Mouse (Mus musculus): ENCODE results near the gene C8a. TPM values are rescaled to one million over a fixed set of nuclear protein-coding genes. Genes with fewer than 3 reads are reported as not detected.

Gene C8a
- polyA plus RNA-seq, 1 experiment from 2014 or later = not detected

DNA sequence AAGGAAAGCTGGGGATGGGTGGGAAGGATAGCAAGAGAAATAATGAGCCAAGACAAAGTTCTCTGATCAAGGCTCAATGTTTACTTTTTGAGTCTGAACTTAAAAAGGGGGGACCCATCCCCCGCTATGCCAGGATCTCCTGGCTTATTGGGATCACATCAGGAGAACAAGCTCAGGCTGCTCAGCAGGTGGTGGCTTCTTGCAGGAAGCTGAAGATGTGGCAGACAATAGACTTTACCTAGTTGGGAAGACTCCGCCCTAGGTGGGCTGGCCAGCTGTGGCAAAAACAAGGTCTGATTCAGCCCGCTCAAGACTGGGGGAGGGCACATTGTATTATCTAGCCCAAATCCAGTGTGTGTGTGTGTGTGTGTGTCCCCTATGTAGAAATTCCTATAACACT is 74.6 kb downstream of the C8a start:
- Histone ChIP-seq H3K4me3 (no peak overlapping the region), H3K4me1 (peaks cover 4% of the 10 kb centered on the region; the same call in 1 of the 2 replicates), H3K9ac (no peak overlapping the region), H3K27ac (no peak overlapping the region), H3K27me3 (replicated peaks) (no peaks in the 10 kb centered on the region), H3K4me2 (no peak overlapping the region), H3K9me3 (no peaks in the 10 kb centered on the region), H3K36me3 (replicated peaks) (no peaks in the 10 kb centered on the region)
- 91% methylated on average over 3 of the region's 3 CpGs for WGBS
- ATAC-seq (replicated peaks) = no peak

DNA sequence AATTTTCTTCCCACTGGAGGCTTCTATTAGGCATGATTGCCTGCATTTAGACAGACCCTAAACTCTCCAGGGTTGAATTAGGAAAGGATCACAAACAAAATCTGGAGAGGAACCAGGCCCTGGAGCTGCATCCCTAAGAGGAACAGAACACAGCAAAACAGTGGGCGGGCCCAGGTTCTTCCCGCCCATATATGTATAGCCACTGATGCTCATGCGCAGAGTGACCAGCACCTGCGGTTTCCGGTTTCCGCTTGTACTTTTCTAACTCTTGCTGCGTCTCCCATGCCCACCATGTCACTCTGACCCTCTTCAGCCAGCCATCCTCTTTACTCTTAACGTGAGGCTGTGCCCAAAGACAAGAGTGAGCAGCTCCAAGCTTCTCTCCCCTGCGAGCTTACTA is 77.2 kb downstream of the C8a start:
- no peak overlapping the region for H3K4me3 ChIP-seq
- no peaks in the 10 kb centered on the region for H3K9me3 ChIP-seq
- H3K36me3 ChIP-seq (replicated peaks) = no peaks in the 10 kb centered on the region
- no peak overlapping the region for H3K27ac ChIP-seq
- WGBS = 83% methylated on average over 9 of the region's 9 CpGs
- H3K27me3 ChIP-seq (replicated peaks) = no peaks in the 10 kb centered on the region
- H3K4me1 ChIP-seq = no peaks in the 10 kb centered on the region
- no peak for ATAC-seq (replicated peaks)
- no peak overlapping the region for H3K4me2 ChIP-seq
- no peak overlapping the region for H3K9ac ChIP-seq

DNA sequence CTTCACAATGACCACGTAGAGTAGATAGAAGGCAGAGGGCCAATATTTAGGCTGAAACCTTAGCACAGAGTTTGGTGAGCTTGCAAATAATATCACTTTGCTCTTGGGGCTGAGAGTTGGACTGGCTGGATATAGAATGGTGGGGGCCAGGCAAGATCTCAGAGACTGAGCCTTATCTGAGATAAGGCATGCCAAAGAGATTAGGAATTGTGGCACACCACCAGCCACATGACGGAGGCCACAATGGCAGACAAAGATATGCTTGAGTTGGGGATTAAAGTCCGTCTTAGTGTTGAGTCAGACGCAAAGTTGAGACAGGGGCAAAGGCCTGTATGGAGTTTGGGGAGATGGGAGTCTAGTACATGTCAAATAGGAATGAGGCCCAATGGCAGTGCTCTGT is 84.1 kb downstream of the C8a start:
- Histone ChIP-seq H3K9ac (no peak overlapping the region), H3K4me1 (no peaks in the 10 kb centered on the region), H3K27ac (no peak overlapping the region), H3K4me2 (no peak overlapping the region), H3K27me3 (replicated peaks) (no peaks in the 10 kb centered on the region), H3K36me3 (replicated peaks) (no peaks in the 10 kb centered on the region), H3K9me3 (no peaks in the 10 kb centered on the region), H3K4me3 (no peak overlapping the region)
- ATAC-seq (replicated peaks) = no peak
- 79% methylated on average over 4 of the region's 4 CpGs for WGBS

DNA sequence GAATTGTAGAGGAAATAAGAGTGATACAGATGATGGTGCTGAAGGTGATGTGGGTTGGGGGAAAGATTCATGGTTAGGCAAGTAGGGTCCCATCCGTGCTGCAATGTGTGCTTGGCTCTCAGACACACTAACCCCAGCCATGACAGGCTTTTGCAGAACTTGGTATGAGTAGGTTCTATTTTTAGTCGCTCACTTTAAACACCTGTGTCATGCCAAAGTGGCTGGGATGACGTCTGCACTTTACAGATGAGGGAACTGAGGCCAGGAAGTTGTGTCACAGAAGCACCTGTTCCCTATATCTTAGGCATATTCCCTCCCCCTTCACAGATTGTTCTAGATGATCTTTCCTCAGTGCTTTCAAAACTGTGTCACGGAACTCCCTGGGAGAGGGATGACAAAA is 93.9 kb downstream of the C8a start:
- Histone ChIP-seq H3K4me3 (no peak overlapping the region), H3K4me1 (no peaks in the 10 kb centered on the region), H3K9me3 (no peaks in the 10 kb centered on the region), H3K4me2 (no peak overlapping the region), H3K9ac (no peak overlapping the region), H3K27me3 (replicated peaks) (no peaks in the 10 kb centered on the region), H3K36me3 (replicated peaks) (no peaks in the 10 kb centered on the region), H3K27ac (no peak overlapping the region)
- no peak for ATAC-seq (replicated peaks)
- WGBS = 84% methylated on average over 4 of the region's 4 CpGs

DNA sequence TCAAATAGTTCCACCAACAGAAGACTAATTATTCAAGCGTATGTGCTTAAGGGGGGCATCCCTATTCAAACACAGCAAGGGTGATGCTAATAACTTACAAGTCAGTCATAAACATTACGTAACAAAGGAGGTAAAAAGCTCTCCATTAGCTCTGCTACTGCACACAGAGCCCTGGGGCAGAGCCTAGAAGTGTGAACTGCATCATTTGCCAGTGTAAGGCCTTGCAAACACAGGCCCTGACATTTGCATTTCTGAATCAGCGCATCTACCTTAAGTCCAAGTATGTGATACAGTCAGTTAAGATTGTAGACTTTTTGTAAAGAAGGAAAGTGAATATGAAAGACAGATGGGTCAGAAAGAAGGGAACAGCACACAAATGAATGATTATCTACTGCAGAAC is 94.8 kb downstream of the C8a start:
- Histone ChIP-seq H3K9ac (no peak overlapping the region), H3K36me3 (replicated peaks) (no peaks in the 10 kb centered on the region), H3K27me3 (replicated peaks) (no peaks in the 10 kb centered on the region), H3K27ac (no peak overlapping the region), H3K4me2 (no peak overlapping the region), H3K9me3 (no peaks in the 10 kb centered on the region), H3K4me3 (no peak overlapping the region), H3K4me1 (no peaks in the 10 kb centered on the region)
- 86% methylated on average over 3 of the region's 3 CpGs for WGBS
- ATAC-seq (replicated peaks) = no peak

DNA sequence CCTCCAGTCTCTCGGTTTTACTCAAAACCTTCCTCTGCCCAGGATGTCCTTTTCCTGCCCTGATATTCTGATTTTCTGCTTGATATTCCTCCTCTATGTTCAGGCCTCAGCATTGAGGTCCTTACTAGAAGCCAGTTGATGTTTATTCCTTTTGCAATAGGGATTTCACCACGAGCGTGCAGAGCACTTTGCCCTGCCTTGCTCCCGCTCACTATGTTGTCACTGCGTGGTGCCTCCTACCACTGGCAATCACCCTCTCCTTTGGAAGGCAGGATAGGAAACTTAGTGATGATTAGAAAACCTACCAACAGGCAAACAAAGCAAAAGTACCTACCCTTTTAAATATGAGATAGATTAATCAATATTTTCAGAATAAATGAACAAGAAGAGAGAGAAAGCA is 96.7 kb downstream of the C8a start:
- no peak overlapping the region for H3K27ac ChIP-seq
- H3K4me2 ChIP-seq = no peak overlapping the region
- no peak for ATAC-seq (replicated peaks)
- H3K9ac ChIP-seq = no peak overlapping the region
- H3K4me1 ChIP-seq = no peaks in the 10 kb centered on the region
- no peak overlapping the region for H3K4me3 ChIP-seq
- H3K9me3 ChIP-seq = no peaks in the 10 kb centered on the region
- H3K36me3 ChIP-seq (replicated peaks) = no peaks in the 10 kb centered on the region
- H3K27me3 ChIP-seq (replicated peaks) = no peaks in the 10 kb centered on the region
- WGBS = 87% methylated on average over 5 of the region's 5 CpGs

DNA sequence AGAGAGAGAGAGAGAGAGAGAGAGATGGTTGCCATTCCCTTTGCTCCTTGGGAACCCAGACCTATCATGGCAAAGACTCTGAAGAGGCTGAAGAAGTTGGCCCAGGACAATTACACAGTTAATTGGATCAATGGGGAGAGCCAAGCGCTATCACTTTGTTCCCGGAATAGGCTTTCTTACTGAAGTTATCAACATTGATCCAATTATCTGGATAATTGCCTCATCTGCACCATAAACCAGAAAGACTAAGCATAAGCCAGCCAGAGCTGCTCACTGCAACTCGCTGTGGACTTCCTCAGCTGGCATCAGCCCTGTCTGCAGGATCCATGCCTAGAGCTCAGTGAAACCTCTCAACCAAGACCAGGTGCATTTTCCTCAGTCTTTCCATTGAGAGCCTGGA is 100.6 kb downstream of the C8a start:
- Histone ChIP-seq H3K4me3 (no peak overlapping the region), H3K9ac (no peak overlapping the region), H3K27me3 (replicated peaks) (no peaks in the 10 kb centered on the region), H3K9me3 (no peaks in the 10 kb centered on the region), H3K4me2 (no peak overlapping the region), H3K36me3 (replicated peaks) (no peaks in the 10 kb centered on the region), H3K27ac (no peak overlapping the region), H3K4me1 (no peaks in the 10 kb centered on the region)
- ATAC-seq (replicated peaks) = no peak
- WGBS = 29% methylated on average over 3 of the region's 3 CpGs

DNA sequence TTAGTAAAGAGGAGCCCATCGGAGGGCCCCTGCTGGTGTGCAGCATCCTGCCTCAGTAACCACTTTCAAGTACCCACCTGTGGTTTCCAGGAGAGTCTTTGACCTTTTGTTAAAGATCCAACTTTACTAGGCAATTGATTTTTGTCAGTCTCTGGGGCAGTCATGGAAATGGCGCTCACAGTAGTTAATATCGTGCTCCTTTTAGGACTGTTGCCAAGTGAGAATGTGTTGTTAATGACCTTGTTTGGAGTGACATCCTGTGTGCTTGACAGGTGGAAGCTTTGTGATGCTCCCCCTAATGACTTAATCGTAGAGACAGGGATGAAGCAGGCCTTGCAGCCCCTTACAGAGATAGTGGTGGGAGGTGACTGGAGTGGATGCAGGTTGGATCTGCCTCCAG is 105.9 kb downstream of the C8a start:
- no peaks in the 10 kb centered on the region for H3K27me3 ChIP-seq (replicated peaks)
- no peak overlapping the region for H3K4me3 ChIP-seq
- no peak for ATAC-seq (replicated peaks)
- H3K9ac ChIP-seq = no peak overlapping the region
- 0 out of 2 replicates have a peak, but pooled peaks cover 4% of the 10 kb centered on the region for H3K4me1 ChIP-seq
- H3K27ac ChIP-seq = no peak overlapping the region
- H3K36me3 ChIP-seq (replicated peaks) = no peaks in the 10 kb centered on the region
- H3K4me2 ChIP-seq = no peak overlapping the region
- 42% methylated on average over 4 of the region's 4 CpGs for WGBS
- no peaks in the 10 kb centered on the region for H3K9me3 ChIP-seq

DNA sequence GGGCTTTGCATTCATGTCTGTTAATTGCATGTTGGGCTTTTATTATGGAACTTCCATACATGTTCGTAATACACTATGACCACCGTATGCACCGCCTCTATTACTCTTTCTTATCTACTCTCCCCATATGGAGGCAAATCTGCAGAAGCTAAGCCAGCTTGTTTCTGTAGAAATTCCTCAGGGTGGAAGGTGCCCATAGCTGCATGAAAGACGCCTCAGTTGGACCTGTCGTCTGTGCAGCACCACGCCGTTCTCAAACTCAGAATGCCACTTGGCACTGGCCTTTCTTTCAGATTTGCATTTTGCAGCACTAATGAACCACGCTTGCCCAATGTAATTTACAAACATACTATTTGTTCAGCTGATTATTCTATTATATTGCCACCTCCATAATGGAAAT is 106.6 kb downstream of the C8a start:
- no peaks in the 10 kb centered on the region for H3K27me3 ChIP-seq (replicated peaks)
- ATAC-seq (replicated peaks) = peak; percentile 63; the same call in 1 of the 2 replicates
- H3K27ac ChIP-seq = no peak overlapping the region
- H3K9ac ChIP-seq = no peak overlapping the region
- H3K36me3 ChIP-seq (replicated peaks) = no peaks in the 10 kb centered on the region
- no peak overlapping the region for H3K4me2 ChIP-seq
- no peaks in the 10 kb centered on the region for H3K9me3 ChIP-seq
- WGBS = 58% methylated on average over 8 of the region's 8 CpGs
- 0 out of 2 replicates have a peak, but pooled peaks cover 4% of the 10 kb centered on the region for H3K4me1 ChIP-seq
- H3K4me3 ChIP-seq = no peak overlapping the region

DNA sequence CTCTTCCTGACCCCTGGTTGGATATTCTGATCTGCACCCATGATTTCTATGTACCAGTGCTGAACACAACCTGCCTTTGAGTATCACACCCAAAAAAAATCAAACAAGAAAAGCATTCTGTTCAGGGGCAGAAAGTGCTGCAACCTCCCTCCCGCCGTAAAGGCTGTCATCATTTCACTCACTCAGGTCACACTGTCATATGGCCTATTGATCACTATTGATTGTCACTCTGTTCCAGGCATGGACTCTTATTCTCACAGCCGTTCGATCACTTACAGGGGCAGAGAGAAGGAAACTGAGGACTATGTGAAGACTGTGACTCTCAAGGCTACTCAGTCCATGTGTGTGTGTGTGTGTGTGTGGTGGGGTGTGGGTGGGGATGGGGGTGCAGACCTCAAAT is 108.0 kb downstream of the C8a start:
- no peaks in the 10 kb centered on the region for H3K36me3 ChIP-seq (replicated peaks)
- no peaks in the 10 kb centered on the region for H3K27me3 ChIP-seq (replicated peaks)
- H3K9me3 ChIP-seq = no peaks in the 10 kb centered on the region
- no peak overlapping the region for H3K9ac ChIP-seq
- H3K4me3 ChIP-seq = no peak overlapping the region
- WGBS = 85% methylated on average over 4 of the region's 4 CpGs
- H3K4me1 ChIP-seq = 0 out of 2 replicates have a peak, but pooled peaks cover 4% of the 10 kb centered on the region
- no peak overlapping the region for H3K4me2 ChIP-seq
- ATAC-seq (replicated peaks) = no peak
- no peak overlapping the region for H3K27ac ChIP-seq

DNA sequence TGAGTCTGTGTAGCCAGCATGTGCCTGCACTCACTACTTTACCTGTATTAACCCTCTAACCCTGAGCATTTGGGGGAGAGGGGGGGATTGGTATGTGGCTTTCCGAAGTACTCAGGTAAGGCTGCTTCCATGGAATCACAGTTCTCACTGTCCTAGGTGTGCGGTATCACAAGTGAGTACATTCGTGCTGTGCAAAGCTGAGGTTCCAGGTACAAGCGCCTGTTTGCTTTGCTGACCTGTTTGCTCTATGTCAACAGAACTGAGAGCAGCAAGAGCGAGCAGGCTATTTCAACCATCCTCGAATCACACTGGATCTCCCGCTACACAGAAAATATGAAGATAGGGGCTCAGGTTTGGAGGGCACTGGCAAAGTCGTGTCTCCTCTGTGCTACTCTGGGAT is 110.1 kb downstream of the C8a start, which contains the start of gene C8b:
C8b (plus strand) TSS at position 253 of the 400 bp plus-strand sequence.
- Histone ChIP-seq H3K4me2 (no peak within 1 kb of the TSS), H3K4me3 (no peak within 1 kb of the TSS), H3K9me3 (no peaks in the 10 kb centered on the region), H3K36me3 (replicated peaks) (no peaks in the 10 kb centered on the region), H3K4me1 (peaks cover 10% of the 10 kb centered on the region), H3K27me3 (replicated peaks) (no peaks in the 10 kb centered on the region), H3K9ac (no peak within 1 kb of the TSS), H3K27ac (no peak within 1 kb of the TSS)
- 95% methylated on average over 8 of the region's 8 CpGs for WGBS
- no peak for ATAC-seq (replicated peaks)
